Mouse (Mus musculus) retina, postnatal 7 days (tissue): Measurements from ENCODE around the gene Stap1.

Experiments
- DNase-seq: peaks from one replicate; pipeline ENCODE4 v3.0.0-alpha.2; 2012; ENCODE audit warnings: low read depth, low spot score

The Stap1 gene

GRCm38 (mm10) chr5:86128749-86129148 is 57.2 kb downstream of the Stap1 start:
- DNase-seq = no peak

GRCm38 (mm10) chr5:86129828-86130227 is 58.3 kb downstream of the Stap1 start:
- no peak for DNase-seq
